Mouse (Mus musculus): Measurements from ENCODE around the gene Stambp. TPM values are rescaled to one million over a fixed set of nuclear protein-coding genes. Genes with fewer than 3 reads are reported as not detected.

Gene Stambp
- 17.5 and 24.3 TPM in 2 replicates for polyA plus RNA-seq (2016; fragmentation: Nextera tagmentation; extraction: Ambion mirVana)

DNA sequence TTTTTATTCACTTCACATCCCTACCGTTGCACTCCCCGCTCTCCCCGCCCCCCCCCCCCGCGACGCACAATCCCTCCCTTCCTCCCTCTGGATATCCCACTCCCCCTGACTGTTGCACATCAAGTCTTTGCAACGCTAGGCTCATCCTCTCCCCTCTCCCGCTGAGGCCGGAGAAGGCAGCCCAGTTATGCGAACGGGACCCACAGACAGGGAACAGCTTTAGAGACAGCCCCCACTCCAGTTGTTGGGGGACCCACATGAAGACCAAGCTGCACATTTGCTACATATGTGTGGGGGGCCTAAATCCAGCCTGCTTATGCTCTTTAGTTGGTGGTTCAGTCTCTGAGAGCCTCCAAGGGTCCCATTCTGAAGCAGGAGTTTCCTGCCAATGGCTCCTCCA is at the start of gene Stambp:
Stambp (minus strand) TSS at position 59 of the 400 bp plus-strand sequence.
- H3K36me3 ChIP-seq: peaks cover 13% of the 10 kb centered on the region
- peaks cover 20% of the 10 kb centered on the region for H3K4me1 ChIP-seq (replicated peaks)
- peak within 1 kb of the TSS; percentile 86 for H3K4me3 ChIP-seq
- H3K9me3 ChIP-seq: no peaks in the 10 kb centered on the region
- peaks cover 6% of the 10 kb centered on the region; the same call in 1 of the 2 replicates for H3K27me3 ChIP-seq (ENCODE audit: insufficient read depth, poor library complexity, severe bottlenecking)
- DNase-seq (ENCODE audit: low spot score): no peak
- 0% methylated on average over 11 of the region's 11 CpGs for WGBS
- H3K27ac ChIP-seq: peak within 1 kb of the TSS; percentile 88

DNA sequence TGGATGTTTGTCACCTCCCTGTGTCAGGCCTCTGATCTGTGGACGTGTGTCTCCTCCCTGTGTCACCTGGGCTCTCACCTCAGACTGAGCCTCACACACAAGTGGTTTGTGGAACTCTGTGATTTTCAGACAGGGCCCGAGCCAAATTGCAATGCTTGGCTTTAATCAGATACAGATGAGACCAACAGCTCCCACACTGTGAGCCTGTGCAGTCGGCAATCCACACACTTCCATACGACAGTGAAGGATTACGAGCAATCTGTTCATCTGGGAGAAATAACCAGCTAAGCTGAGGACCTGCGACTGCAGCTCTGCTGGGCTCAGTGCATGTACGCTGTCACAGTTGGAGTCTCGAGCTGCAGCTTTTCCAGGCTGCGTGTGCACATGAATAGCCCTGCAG is 47.4 kb upstream of the Stambp start:
- H3K27me3 ChIP-seq (ENCODE audit: insufficient read depth, poor library complexity, severe bottlenecking): no peaks in the 10 kb centered on the region
- no peaks in the 10 kb centered on the region for H3K4me1 ChIP-seq (replicated peaks)
- H3K36me3 ChIP-seq: no peaks in the 10 kb centered on the region
- H3K4me3 ChIP-seq: no peak overlapping the region
- 69% methylated on average over 9 of the region's 9 CpGs for WGBS
- H3K27ac ChIP-seq: no peak overlapping the region
- no peak for DNase-seq (ENCODE audit: low spot score)
- H3K9me3 ChIP-seq: no peaks in the 10 kb centered on the region

DNA sequence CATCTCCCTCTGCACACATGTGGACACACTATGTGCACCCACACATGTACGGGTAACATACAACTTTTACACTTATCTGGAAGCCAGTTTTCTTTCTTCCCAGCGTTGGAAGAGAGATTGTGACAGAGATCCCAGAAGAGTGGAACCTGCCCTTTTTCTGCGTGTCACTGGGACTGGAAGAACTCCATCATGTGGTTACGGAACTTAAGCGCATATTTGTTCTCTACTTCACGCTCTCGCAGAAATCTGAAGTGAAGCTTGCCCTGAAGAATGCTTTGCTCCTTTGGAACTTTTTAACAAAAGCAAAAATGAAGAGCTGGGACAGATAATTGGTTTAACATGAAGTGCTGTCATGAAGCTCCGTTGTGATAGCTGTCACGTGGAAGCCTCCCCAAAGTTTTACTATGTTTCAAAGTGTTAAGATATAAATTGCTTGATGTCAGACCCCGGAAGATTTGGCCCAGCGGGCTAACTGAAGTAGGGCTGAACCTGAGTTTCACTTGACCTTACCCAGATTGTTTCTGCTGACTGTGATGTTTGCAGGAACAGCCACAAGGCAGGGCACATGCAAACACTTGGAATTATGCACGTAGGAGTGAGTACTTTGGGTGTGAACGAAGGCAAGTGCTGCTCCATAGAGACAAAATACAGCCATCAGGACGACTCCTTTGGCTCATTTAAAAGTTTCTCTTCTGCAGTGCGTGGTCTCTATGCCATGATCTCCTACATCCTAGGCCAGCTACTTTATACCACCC is 45.2 kb upstream of the Stambp start:
- 86% methylated on average over 15 of the region's 15 CpGs for WGBS

DNA sequence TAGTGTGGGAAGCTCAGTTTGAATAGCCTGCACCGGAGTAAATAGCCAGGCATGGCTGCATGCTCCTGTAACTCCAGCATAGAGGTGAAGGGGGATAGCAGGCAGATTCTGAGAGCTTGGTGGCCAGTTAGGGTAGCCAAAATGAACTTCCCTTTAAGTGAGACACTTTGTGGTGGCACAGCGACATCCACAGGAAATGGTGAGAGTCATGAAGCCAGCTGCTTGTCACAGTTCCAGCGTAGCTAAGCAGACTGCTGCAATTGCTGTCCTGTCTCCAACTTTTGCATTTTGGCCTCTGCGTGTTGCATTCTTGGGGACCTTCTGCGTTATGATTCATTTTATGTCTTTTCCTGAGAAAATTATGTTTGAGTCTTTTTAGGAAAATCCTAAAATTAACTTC is 44.0 kb upstream of the Stambp start:
- 87% methylated on average over 5 of the region's 5 CpGs for WGBS
- Histone ChIP-seq H3K4me1 (replicated peaks) (no peaks in the 10 kb centered on the region), H3K9me3 (no peaks in the 10 kb centered on the region)

More for the DNA sequence above, 45.2 kb upstream of the Stambp start:
- DNase-seq (ENCODE audit: low spot score): no peak
- Histone ChIP-seq H3K27me3 (ENCODE audit: insufficient read depth, poor library complexity, severe bottlenecking) (no peaks in the 10 kb centered on the region), H3K4me1 (replicated peaks) (no peaks in the 10 kb centered on the region), H3K27ac (no peak overlapping the region), H3K36me3 (no peaks in the 10 kb centered on the region), H3K4me3 (no peak overlapping the region), H3K9me3 (no peaks in the 10 kb centered on the region)

DNA sequence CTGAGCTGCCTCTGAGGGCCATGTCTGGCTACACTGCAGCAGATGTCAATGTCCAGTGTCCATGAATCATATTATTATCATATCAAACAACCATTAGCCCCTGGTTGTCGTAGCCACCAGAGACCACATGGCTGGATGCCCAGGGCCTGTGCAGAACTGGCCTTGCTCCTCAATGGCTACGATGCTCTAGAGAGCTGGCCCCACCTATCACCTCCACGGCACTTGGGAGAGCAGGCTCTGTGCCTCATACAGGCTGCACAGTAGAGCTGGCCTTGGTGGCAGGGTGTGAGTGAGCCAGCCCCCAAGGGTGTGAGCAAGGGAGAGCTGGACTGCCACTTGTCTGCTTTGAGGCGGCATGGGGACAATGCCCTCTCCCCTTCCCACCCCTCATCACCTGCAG is 41.9 kb upstream of the Stambp start:
- no peaks in the 10 kb centered on the region for H3K36me3 ChIP-seq
- WGBS: 87% methylated on average over 4 of the region's 4 CpGs
- H3K27ac ChIP-seq: no peak overlapping the region
- no peak overlapping the region for H3K4me3 ChIP-seq
- no peaks in the 10 kb centered on the region for H3K4me1 ChIP-seq (replicated peaks)
- DNase-seq (ENCODE audit: low spot score): no peak
- no peaks in the 10 kb centered on the region for H3K9me3 ChIP-seq
- H3K27me3 ChIP-seq (ENCODE audit: insufficient read depth, poor library complexity, severe bottlenecking): no peaks in the 10 kb centered on the region

More for the DNA sequence above, 44.0 kb upstream of the Stambp start:
- Histone ChIP-seq H3K4me3 (no peak overlapping the region), H3K27ac (no peak overlapping the region), H3K36me3 (no peaks in the 10 kb centered on the region), H3K27me3 (ENCODE audit: insufficient read depth, poor library complexity, severe bottlenecking) (no peaks in the 10 kb centered on the region)
- no peak for DNase-seq (ENCODE audit: low spot score)

DNA sequence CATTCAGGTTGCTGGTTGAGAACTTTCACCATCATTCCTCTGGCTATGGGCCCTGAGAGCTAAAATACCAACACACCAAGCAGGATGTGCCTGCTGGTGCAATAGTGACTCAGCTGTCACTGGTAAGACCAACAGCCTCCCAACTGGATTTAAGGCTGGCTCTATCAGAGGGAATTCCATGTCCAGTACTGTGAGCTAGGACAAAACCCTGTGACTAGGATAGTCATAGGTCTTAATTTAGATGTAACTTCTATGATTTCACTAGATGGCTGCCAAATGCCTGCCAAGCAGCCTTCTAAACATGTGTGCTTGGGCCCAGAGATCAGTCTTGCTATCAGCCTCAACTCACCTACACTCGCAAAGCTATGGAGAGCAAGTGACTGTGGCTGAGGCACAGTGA is 40.4 kb upstream of the Stambp start:
- H3K27me3 ChIP-seq (ENCODE audit: insufficient read depth, poor library complexity, severe bottlenecking): no peaks in the 10 kb centered on the region
- no peaks in the 10 kb centered on the region for H3K36me3 ChIP-seq
- WGBS: 90% methylated on average over 1 of the region's 1 CpGs
- no peak for DNase-seq (ENCODE audit: low spot score)
- H3K4me1 ChIP-seq (replicated peaks): no peaks in the 10 kb centered on the region
- H3K27ac ChIP-seq: no peak overlapping the region
- no peak overlapping the region for H3K4me3 ChIP-seq
- H3K9me3 ChIP-seq: no peaks in the 10 kb centered on the region

DNA sequence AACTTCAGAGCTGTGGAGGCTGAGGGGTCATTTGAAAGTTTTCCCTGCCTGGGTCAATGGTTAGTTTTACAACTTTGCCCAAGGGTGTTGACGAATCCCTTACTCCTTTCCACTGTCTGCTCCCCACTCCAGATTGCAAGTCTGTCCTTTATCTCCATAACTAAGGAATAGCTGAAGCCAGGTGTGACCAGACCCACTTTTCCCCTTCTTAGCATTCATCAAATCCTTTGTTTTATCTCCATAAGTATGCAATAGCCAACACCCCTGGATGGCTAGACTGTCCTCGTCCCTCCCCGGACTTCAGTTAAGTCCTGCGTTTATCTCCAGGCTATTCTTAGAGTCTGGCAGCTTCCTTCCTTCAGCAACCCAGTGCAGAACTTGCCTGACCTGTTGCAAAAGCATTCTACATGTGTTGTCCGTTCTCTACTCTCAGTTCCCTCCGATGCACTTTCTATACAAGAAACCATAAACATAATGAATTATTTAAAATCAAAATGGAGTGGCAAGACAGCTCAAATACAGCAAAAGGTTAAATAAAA is 27.2 kb upstream of the Stambp start:
- H3K36me3 ChIP-seq: no peaks in the 10 kb centered on the region
- peaks cover 3% of the 10 kb centered on the region; the same call in 1 of the 2 replicates for H3K27me3 ChIP-seq (ENCODE audit: insufficient read depth, poor library complexity, severe bottlenecking)
- H3K9me3 ChIP-seq: no peaks in the 10 kb centered on the region
- peaks cover 5% of the 10 kb centered on the region; the same call in 1 of the 2 replicates for H3K4me1 ChIP-seq (replicated peaks)
- no peak overlapping the region for H3K4me3 ChIP-seq
- no peak overlapping the region for H3K27ac ChIP-seq
- DNase-seq (ENCODE audit: low spot score): no peak
- 85% methylated on average over 6 of the region's 6 CpGs for WGBS

DNA sequence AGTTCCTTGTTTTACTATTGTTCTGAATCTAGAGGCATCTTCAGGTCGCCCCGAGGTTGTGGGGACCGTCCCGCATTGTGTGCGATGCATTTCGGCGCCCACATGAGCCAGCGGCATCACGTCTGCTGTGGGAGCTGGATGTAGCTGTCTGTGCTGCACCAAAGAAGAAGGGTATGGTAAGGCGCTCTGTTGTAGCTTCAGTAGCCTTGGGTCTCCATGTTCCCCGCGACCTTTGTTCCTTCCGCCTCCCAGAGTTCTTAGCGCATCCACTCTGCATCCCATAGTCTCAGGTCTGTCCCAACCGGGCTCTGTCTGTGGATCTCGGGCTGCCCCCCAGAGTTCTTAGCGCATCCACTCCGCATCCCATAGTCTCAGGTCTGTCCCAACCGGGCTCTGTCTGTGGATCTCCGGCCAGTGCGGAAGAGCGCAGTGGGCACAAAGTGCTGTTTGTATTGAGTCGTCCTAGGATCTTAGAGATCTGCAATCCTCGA is 26.6 kb upstream of the Stambp start:
- Histone ChIP-seq H3K4me3 (peak overlapping the region; percentile 53), H3K27ac (peak overlapping the region; percentile 83), H3K4me1 (replicated peaks) (peaks cover 5% of the 10 kb centered on the region; the same call in 1 of the 2 replicates), H3K36me3 (no peaks in the 10 kb centered on the region), H3K27me3 (ENCODE audit: insufficient read depth, poor library complexity, severe bottlenecking) (peaks cover 3% of the 10 kb centered on the region; the same call in 1 of the 2 replicates), H3K9me3 (no peaks in the 10 kb centered on the region)
- peak; percentile 26 for DNase-seq (ENCODE audit: low spot score)
- 35% methylated on average over 24 of the region's 24 CpGs for WGBS

DNA sequence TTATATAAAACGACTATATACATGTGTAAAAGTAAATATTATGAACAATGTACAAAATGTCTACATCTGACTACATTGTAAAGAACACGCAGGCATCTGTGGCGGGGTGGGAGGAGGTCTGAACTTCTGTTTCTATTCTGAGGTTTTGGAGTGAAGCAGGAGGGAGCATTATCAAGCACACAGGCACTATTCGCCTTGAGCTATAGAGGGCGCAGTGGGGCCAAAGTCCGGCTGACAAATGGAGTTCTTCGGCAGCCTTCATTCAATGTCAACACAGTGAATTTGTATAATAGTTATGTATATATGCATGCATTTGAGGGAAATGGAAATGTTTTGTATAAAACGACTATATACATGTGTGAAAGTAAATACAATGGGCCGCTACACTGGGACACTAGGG is 26.1 kb upstream of the Stambp start:
- DNase-seq (ENCODE audit: low spot score): peak; percentile 69
- Histone ChIP-seq H3K9me3 (no peaks in the 10 kb centered on the region), H3K27me3 (ENCODE audit: insufficient read depth, poor library complexity, severe bottlenecking) (peaks cover 3% of the 10 kb centered on the region; the same call in 1 of the 2 replicates), H3K4me1 (replicated peaks) (peaks cover 8% of the 10 kb centered on the region; the same call in 1 of the 2 replicates), H3K36me3 (no peaks in the 10 kb centered on the region), H3K4me3 (peak overlapping the region; percentile 53), H3K27ac (peak overlapping the region; percentile 83)
- 10% methylated on average over 9 of the region's 9 CpGs for whole genome bisulfite sequencing

DNA sequence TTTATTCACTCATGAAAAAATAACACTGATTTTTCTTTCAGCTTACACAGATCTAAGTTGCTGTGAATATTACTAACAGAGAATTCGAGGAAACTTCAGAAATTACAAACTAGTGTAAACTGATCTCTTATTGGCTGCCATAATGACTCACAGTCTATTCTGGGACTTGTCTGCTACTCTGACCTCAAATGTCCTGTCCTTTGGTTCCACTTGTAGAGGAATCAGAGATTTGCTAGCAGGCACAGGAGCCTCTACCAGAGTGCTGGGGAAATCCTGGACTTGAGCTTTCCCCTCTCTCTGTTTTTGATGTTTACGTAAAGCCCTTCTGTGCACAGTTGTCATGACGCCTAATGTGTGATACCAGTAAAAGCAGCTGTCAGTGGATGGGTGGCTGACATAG is 25.5 kb upstream of the Stambp start:
- Histone ChIP-seq H3K4me1 (replicated peaks) (peaks cover 8% of the 10 kb centered on the region; the same call in 1 of the 2 replicates), H3K27me3 (ENCODE audit: insufficient read depth, poor library complexity, severe bottlenecking) (peaks cover 3% of the 10 kb centered on the region; the same call in 1 of the 2 replicates), H3K4me3 (no peak overlapping the region), H3K27ac (no peak overlapping the region), H3K9me3 (no peaks in the 10 kb centered on the region), H3K36me3 (no peaks in the 10 kb centered on the region)
- no peak for DNase-seq (ENCODE audit: low spot score)
- WGBS: 67% methylated on average over 3 of the region's 3 CpGs

DNA sequence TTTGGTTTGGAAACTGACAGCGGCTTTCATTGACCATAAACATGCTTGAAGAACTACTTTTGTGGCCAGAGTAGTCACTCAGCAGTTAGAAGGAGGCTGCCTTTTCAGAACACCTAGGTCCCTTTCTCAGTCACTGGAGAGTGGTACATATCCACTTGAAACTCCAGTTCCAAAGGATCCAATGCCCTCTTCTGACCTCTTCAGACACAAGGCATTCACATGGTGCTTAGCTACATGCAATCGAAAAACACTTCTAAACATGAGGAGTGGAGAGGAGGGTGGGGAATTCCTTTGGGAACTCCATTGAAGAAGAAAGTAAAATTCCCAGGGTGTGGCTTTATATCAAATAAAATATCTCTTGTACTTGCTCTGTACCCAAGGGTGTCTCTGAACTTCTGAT is 22.5 kb upstream of the Stambp start:
- Histone ChIP-seq H3K36me3 (no peaks in the 10 kb centered on the region), H3K4me3 (no peak overlapping the region), H3K27me3 (ENCODE audit: insufficient read depth, poor library complexity, severe bottlenecking) (peaks cover 3% of the 10 kb centered on the region; the same call in 1 of the 2 replicates), H3K9me3 (no peaks in the 10 kb centered on the region), H3K4me1 (replicated peaks) (peaks cover 8% of the 10 kb centered on the region; the same call in 1 of the 2 replicates), H3K27ac (no peak overlapping the region)
- DNase-seq (ENCODE audit: low spot score): no peak
- 85% methylated on average over 2 of the region's 2 CpGs for WGBS

DNA sequence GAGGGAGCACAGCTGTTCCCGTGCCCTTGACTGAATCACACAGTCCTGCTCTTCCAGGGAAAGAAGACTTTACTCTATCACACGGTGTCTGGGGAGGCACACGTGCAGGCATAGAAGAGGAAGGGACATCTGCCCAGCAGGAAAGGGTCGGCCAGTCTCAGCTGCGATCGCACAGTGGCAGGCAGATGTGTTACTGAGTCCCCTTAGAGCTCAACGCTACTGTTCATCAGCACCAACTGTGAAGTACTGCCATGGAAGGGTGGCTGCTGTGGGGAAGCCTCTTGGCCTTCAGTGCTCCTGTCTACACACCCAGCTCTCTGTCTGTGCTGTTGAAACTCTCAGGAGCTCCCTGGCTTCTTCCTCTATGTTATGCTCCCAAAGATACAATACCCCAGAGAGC is 21.4 kb upstream of the Stambp start:
- no peaks in the 10 kb centered on the region for H3K36me3 ChIP-seq
- H3K4me3 ChIP-seq: no peak overlapping the region
- H3K27me3 ChIP-seq (ENCODE audit: insufficient read depth, poor library complexity, severe bottlenecking): 0 out of 2 replicates have a peak, but pooled peaks cover 3% of the 10 kb centered on the region
- WGBS: 73% methylated on average over 7 of the region's 7 CpGs
- no peak overlapping the region for H3K27ac ChIP-seq
- H3K9me3 ChIP-seq: no peaks in the 10 kb centered on the region
- H3K4me1 ChIP-seq (replicated peaks): 0 out of 2 replicates have a peak, but pooled peaks cover 3% of the 10 kb centered on the region
- no peak for DNase-seq (ENCODE audit: low spot score)

DNA sequence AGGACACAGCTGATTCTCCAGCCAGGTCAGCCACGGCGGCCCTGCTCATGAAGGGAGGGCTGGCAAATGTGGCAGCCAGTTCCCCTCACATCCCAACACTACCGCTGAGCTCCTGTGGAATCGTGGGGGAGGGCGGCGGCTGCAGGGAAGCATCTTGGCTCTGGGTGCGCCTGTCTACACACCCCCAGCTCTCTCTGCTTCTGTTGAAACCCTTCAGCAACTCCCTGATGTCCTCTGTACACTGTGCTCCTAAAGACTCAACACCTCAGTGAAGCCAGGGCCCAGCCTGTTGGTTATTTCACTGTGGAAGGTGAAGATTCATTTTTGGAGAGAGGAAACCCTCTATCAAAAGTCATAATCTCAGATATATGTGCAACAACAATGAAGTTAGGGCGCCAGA is 19.5 kb upstream of the Stambp start:
- Histone ChIP-seq H3K27me3 (ENCODE audit: insufficient read depth, poor library complexity, severe bottlenecking) (0 out of 2 replicates have a peak, but pooled peaks cover 3% of the 10 kb centered on the region), H3K4me3 (no peak overlapping the region), H3K27ac (no peak overlapping the region), H3K9me3 (no peaks in the 10 kb centered on the region), H3K36me3 (no peaks in the 10 kb centered on the region), H3K4me1 (replicated peaks) (0 out of 2 replicates have a peak, but pooled peaks cover 3% of the 10 kb centered on the region)
- WGBS: 81% methylated on average over 8 of the region's 8 CpGs
- no peak for DNase-seq (ENCODE audit: low spot score)

Measured in hindbrain, embryonic 10.5 days (tissue).